Mouse (Mus musculus): ENCODE results near the gene Otud7a. TPM values are rescaled to one million over a fixed set of nuclear protein-coding genes. Genes with fewer than 3 reads are reported as not detected.

The Otud7a gene
- polyA plus RNA-seq (2015; fragmentation: Nextera tagmentation; extraction: Ambion mirVana): 0.15 and 0.16 TPM in 2 replicates

DNA sequence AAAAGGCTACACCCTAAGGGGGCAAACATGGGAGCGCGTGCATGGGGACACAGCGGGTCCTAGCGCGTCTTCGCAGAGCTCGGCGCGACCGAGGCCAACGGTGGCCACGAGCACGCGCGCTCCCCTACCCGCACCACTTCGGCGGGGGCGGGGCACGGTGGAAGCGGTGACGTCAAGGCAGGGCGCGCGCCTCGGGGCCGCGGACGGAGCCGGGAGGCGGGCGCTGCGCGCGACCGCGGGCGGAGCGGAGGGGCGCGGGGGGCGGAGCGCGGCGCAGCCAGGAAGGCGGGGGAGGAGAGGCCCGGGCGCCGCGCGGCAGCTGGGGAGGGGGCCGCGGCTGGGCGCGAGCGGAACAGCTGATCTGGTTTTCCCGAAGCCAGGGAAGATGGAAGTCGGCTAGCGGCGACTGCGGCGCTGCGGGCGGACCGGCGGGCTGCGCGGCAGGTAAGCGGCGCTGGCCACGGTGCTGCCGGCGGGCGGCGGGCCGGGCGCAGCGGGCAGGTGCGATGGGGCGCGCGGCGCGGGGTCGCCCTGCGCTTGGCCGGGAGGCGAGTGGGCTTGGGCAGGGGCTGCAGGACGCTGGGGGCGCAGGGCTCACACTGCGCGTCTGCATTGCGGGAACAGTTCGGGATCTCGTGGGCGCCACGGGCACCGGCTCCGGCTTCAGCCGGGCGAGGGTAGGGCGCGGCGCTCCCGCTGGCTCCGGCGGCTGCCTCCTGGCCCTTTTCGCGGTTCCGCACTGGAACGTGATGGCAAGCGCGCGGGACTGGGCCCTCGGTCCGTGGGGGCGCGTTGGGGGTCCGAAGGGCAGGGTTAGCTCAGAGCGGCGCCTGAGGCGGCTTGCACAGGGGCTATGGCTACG lies at the start of gene Otud7a:
Gene Otud7a, plus strand, starts transcription at position 268 of the 862 bp plus-strand sequence.
- Histone ChIP-seq H3K4me3 (ENCODE audit: low read length) (peak within 1 kb of the TSS; percentile 64), H3K4me2 (ENCODE audit: low read depth, low read length) (peak within 1 kb of the TSS; percentile 96), H3K4me1 (ENCODE audit: control insufficient read depth, insufficient read depth, low read length) (no peaks in the 10 kb centered on the region; the same call in 1 of the 2 replicates), H3K9ac (ENCODE audit: low read length) (peak within 1 kb of the TSS; percentile 50), H3K27ac (ENCODE audit: low read length) (no peak within 1 kb of the TSS), H3K36me3 (ENCODE audit: control insufficient read depth, insufficient read depth) (no peaks in the 10 kb centered on the region), H3K27me3 (ENCODE audit: control insufficient read depth, insufficient read depth, low read length) (peaks cover 34% of the 10 kb centered on the region), H3K9me3 (replicated peaks; ENCODE audit: control insufficient read depth, low read length) (no peaks in the 10 kb centered on the region)
- ATAC-seq (replicated peaks; ENCODE audit: extremely low read depth, insufficient read depth, low FRiP score): peak; percentile 75
- WGBS: under 1% methylated on average over 80 of the region's 123 CpGs

DNA sequence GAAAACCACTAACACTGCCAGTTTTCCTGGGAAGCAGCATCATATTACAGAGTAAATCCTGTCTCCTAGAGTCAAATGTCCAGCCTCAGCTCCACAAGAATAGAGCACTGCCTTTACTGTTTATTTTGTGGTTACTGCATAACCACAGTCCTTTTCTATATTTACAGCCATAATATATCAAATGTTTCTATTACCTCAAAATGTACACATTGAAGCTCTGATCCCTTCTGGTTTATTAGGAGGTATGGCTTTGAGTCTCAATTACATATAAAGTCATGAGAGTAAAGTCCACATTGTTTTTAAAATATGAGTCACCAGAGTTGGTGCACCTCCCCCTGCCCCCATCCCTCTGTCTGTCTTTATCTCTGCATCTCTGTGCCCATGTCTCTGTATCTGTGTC lies 38.6 kb upstream of the Otud7a start:
- no peaks in the 10 kb centered on the region for H3K9me3 ChIP-seq (replicated peaks; ENCODE audit: control insufficient read depth, low read length)
- H3K4me2 ChIP-seq (ENCODE audit: low read depth, low read length): no peak overlapping the region
- H3K9ac ChIP-seq (ENCODE audit: low read length): no peak overlapping the region
- H3K27ac ChIP-seq (ENCODE audit: low read length): no peak overlapping the region
- no peaks in the 10 kb centered on the region for H3K36me3 ChIP-seq (ENCODE audit: control insufficient read depth, insufficient read depth)
- H3K27me3 ChIP-seq (ENCODE audit: control insufficient read depth, insufficient read depth, low read length): no peaks in the 10 kb centered on the region
- ATAC-seq (replicated peaks; ENCODE audit: extremely low read depth, insufficient read depth, low FRiP score): no peak
- H3K4me1 ChIP-seq (ENCODE audit: control insufficient read depth, insufficient read depth, low read length): no peaks in the 10 kb centered on the region
- no peak overlapping the region for H3K4me3 ChIP-seq (ENCODE audit: low read length)

DNA sequence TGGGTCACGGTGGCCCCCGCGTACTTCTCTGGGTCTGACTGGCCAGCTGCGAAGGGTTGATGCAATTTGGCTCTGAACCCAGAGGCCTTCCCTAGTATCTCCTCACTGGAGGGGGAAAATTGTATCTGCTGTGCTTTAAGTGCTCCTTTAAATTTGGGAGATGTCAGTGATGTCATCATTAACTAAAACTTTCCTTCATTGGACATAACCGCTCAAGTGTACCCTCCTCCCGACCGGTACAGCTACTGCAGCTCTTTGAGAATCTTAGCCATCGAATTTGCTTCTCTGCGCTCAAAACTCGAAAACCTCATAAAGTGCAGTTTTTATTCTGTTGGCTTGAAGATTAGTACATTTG lies 772 bp downstream of the Otud7a start:
- WGBS: 25% methylated on average over 10 of the region's 10 CpGs
- no peak for ATAC-seq (replicated peaks; ENCODE audit: extremely low read depth, insufficient read depth, low FRiP score)

DNA sequence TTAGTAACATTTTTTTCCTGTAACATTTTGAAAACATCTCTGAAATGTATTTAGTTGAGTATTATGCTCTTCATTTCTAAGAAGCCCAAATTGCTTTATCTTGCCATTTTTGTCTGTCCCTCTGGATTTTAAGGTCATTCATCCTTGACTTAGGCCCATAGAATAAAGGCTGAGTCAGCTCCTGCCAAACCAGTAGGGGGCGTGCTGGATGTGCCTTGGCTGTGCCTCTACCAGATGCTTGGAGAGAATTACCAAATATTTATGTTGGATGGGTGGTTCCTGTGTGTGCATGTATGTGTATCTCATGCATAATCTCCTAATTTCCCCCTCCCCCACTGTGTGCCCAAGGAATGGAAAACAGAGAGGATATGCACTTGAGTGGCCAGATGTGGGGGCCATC lies 2.4 kb downstream of the Otud7a start:
- no peak for ATAC-seq (replicated peaks; ENCODE audit: extremely low read depth, insufficient read depth, low FRiP score)
- Histone ChIP-seq H3K36me3 (ENCODE audit: control insufficient read depth, insufficient read depth) (no peaks in the 10 kb centered on the region), H3K4me3 (ENCODE audit: low read length) (no peak overlapping the region), H3K4me2 (ENCODE audit: low read depth, low read length) (no peak overlapping the region), H3K9me3 (replicated peaks; ENCODE audit: control insufficient read depth, low read length) (no peaks in the 10 kb centered on the region), H3K27me3 (ENCODE audit: control insufficient read depth, insufficient read depth, low read length) (peaks cover 34% of the 10 kb centered on the region), H3K4me1 (ENCODE audit: control insufficient read depth, insufficient read depth, low read length) (no peaks in the 10 kb centered on the region; the same call in 1 of the 2 replicates), H3K27ac (ENCODE audit: low read length) (no peak overlapping the region), H3K9ac (ENCODE audit: low read length) (no peak overlapping the region)
- WGBS: 17% methylated on average over 1 of the region's 1 CpGs

More for the DNA sequence above, 772 bp downstream of the Otud7a start:
- peak overlapping the region; percentile 96 for H3K4me2 ChIP-seq (ENCODE audit: low read depth, low read length)
- H3K27ac ChIP-seq (ENCODE audit: low read length): no peak overlapping the region
- H3K36me3 ChIP-seq (ENCODE audit: control insufficient read depth, insufficient read depth): no peaks in the 10 kb centered on the region
- H3K27me3 ChIP-seq (ENCODE audit: control insufficient read depth, insufficient read depth, low read length): peaks cover 34% of the 10 kb centered on the region
- H3K4me3 ChIP-seq (ENCODE audit: low read length): peak overlapping the region; percentile 64
- no peak overlapping the region for H3K9ac ChIP-seq (ENCODE audit: low read length)
- no peaks in the 10 kb centered on the region; the same call in 1 of the 2 replicates for H3K4me1 ChIP-seq (ENCODE audit: control insufficient read depth, insufficient read depth, low read length)
- H3K9me3 ChIP-seq (replicated peaks; ENCODE audit: control insufficient read depth, low read length): no peaks in the 10 kb centered on the region

DNA sequence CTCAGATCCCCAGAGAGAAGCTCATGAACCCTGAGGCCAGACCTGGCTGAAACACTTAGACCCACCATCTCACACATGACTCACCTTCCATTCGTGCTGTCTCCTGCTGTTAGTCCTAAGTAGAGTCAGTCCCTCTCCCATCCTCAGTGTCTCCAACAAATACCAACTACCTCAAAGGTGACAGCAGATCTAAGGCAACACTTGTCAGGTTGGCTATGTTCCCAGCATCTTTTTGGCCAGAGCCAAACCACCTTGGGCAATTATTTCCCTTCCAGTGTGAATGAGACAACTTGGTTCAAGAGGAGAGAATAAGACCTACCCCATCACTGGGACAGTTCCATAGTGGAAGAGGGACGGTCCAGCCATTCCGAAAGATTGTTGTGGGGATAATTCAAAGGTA lies 10.7 kb downstream of the Otud7a start:
- Histone ChIP-seq H3K27ac (ENCODE audit: low read length) (no peak overlapping the region), H3K9ac (ENCODE audit: low read length) (no peak overlapping the region), H3K4me3 (ENCODE audit: low read length) (no peak overlapping the region), H3K4me1 (ENCODE audit: control insufficient read depth, insufficient read depth, low read length) (no peaks in the 10 kb centered on the region), H3K4me2 (ENCODE audit: low read depth, low read length) (no peak overlapping the region), H3K27me3 (ENCODE audit: control insufficient read depth, insufficient read depth, low read length) (no peaks in the 10 kb centered on the region), H3K36me3 (ENCODE audit: control insufficient read depth, insufficient read depth) (no peaks in the 10 kb centered on the region), H3K9me3 (replicated peaks; ENCODE audit: control insufficient read depth, low read length) (no peaks in the 10 kb centered on the region)
- ATAC-seq (replicated peaks; ENCODE audit: extremely low read depth, insufficient read depth, low FRiP score): no peak
- WGBS: 70% methylated on average over 3 of the region's 3 CpGs

DNA sequence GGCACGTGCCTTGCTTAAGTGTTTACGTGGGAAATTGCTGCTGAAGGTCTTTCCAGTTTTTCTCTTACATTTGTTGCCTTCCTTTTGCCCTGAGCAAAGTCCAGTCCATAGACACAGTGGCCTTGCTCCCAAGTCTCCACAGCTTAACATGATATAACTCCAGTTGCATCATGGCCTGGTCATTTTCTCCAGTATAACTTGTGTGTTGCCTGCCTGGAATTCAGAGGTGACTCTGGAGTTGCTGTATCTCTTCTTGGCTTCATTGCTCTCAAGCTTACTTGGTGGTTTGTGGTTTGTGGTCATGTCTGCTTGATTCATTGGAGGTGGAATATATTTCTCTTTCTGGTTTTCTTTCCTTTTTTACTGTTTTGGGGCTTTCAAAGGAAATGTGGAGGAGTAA lies 17.7 kb downstream of the Otud7a start:
- no peaks in the 10 kb centered on the region for H3K9me3 ChIP-seq (replicated peaks; ENCODE audit: control insufficient read depth, low read length)
- H3K4me3 ChIP-seq (ENCODE audit: low read length): no peak overlapping the region
- H3K27ac ChIP-seq (ENCODE audit: low read length): no peak overlapping the region
- no peaks in the 10 kb centered on the region for H3K36me3 ChIP-seq (ENCODE audit: control insufficient read depth, insufficient read depth)
- no peak overlapping the region for H3K4me2 ChIP-seq (ENCODE audit: low read depth, low read length)
- ATAC-seq (replicated peaks; ENCODE audit: extremely low read depth, insufficient read depth, low FRiP score): no peak
- H3K27me3 ChIP-seq (ENCODE audit: control insufficient read depth, insufficient read depth, low read length): no peaks in the 10 kb centered on the region
- WGBS: 67% methylated on average over 2 of the region's 2 CpGs
- H3K4me1 ChIP-seq (ENCODE audit: control insufficient read depth, insufficient read depth, low read length): no peaks in the 10 kb centered on the region
- H3K9ac ChIP-seq (ENCODE audit: low read length): no peak overlapping the region

DNA sequence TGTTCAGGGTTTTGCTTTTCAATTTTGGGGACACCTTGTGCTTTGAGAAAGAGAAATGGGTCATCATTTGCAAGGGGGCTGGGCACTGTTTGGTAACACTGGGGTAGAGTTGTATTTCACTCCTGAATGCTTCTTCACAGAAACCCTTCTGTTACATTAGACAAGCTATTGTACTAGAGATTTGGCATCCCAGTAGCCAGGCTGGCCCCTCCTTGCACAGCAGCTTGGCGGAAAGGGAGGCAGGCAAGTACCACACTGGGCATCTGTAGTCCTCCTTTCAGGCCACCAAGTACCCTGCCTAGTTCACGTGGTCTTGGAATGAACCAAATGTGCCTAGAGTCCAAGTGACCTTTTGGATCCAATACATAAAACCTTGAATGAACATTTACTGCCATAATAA lies 18.1 kb downstream of the Otud7a start:
- no peak for ATAC-seq (replicated peaks; ENCODE audit: extremely low read depth, insufficient read depth, low FRiP score)
- Histone ChIP-seq H3K4me2 (ENCODE audit: low read depth, low read length) (no peak overlapping the region), H3K4me3 (ENCODE audit: low read length) (no peak overlapping the region), H3K27ac (ENCODE audit: low read length) (no peak overlapping the region), H3K9ac (ENCODE audit: low read length) (no peak overlapping the region), H3K9me3 (replicated peaks; ENCODE audit: control insufficient read depth, low read length) (no peaks in the 10 kb centered on the region), H3K4me1 (ENCODE audit: control insufficient read depth, insufficient read depth, low read length) (no peaks in the 10 kb centered on the region), H3K27me3 (ENCODE audit: control insufficient read depth, insufficient read depth, low read length) (no peaks in the 10 kb centered on the region), H3K36me3 (ENCODE audit: control insufficient read depth, insufficient read depth) (no peaks in the 10 kb centered on the region)
- 69% methylated on average over 2 of the region's 2 CpGs for WGBS

DNA sequence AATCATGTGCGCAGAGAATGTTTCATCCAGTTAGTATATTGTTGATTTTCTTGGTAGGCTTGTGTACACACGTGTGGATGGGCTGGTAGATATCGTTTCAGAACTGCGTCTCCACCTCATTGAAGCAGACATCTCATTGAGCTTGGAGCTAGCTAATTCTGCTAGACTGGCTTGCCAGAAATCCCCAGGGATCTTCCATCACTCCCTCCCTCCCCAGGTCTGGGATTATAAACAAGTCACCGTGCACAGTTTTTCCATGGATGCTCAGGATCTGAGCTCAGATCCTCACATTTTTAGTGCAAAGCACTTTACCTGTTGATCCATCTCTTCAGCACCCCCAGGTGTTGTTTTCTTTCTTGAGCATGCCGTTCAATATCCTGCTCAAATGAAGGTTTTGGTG lies 22.2 kb downstream of the Otud7a start:
- ATAC-seq (replicated peaks; ENCODE audit: extremely low read depth, insufficient read depth, low FRiP score): no peak
- 82% methylated on average over 6 of the region's 6 CpGs for WGBS
- Histone ChIP-seq H3K27ac (ENCODE audit: low read length) (no peak overlapping the region), H3K36me3 (ENCODE audit: control insufficient read depth, insufficient read depth) (no peaks in the 10 kb centered on the region), H3K9me3 (replicated peaks; ENCODE audit: control insufficient read depth, low read length) (no peaks in the 10 kb centered on the region), H3K4me3 (ENCODE audit: low read length) (no peak overlapping the region), H3K9ac (ENCODE audit: low read length) (no peak overlapping the region), H3K27me3 (ENCODE audit: control insufficient read depth, insufficient read depth, low read length) (no peaks in the 10 kb centered on the region), H3K4me2 (ENCODE audit: low read depth, low read length) (no peak overlapping the region), H3K4me1 (ENCODE audit: control insufficient read depth, insufficient read depth, low read length) (no peaks in the 10 kb centered on the region)

DNA sequence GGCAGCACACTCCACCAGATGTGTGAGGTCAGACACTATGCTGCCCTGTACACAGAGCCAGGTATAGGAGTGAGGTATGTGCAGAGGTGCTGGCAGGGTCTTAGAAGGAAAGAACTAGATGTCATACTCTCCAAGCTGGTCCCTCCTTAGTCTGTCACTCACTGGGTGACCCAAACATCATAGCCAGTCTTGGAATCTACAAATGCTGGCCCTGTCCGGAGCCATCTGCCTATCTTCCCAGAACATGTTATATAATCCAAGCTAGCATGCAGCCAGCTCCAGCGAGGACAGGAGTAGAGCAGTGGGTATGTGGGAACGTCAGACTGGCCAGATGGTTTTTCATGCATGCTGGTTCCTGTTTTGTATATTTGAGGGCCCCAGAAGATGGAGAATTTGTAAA lies 23.7 kb downstream of the Otud7a start:
- H3K36me3 ChIP-seq (ENCODE audit: control insufficient read depth, insufficient read depth): no peaks in the 10 kb centered on the region
- H3K9ac ChIP-seq (ENCODE audit: low read length): no peak overlapping the region
- H3K4me1 ChIP-seq (ENCODE audit: control insufficient read depth, insufficient read depth, low read length): no peaks in the 10 kb centered on the region
- WGBS: 69% methylated on average over 3 of the region's 3 CpGs
- H3K4me2 ChIP-seq (ENCODE audit: low read depth, low read length): no peak overlapping the region
- no peaks in the 10 kb centered on the region for H3K9me3 ChIP-seq (replicated peaks; ENCODE audit: control insufficient read depth, low read length)
- no peaks in the 10 kb centered on the region for H3K27me3 ChIP-seq (ENCODE audit: control insufficient read depth, insufficient read depth, low read length)
- no peak for ATAC-seq (replicated peaks; ENCODE audit: extremely low read depth, insufficient read depth, low FRiP score)
- no peak overlapping the region for H3K27ac ChIP-seq (ENCODE audit: low read length)
- H3K4me3 ChIP-seq (ENCODE audit: low read length): no peak overlapping the region
